Mouse (Mus musculus): Measurements from ENCODE around the gene Sf3a1. TPM values are rescaled to one million over a fixed set of nuclear protein-coding genes. Genes with fewer than 3 reads are reported as not detected.

Gene Sf3a1
- total and polyA plus RNA-seq, 2 experiments from 2014 or later = 30.6 to 45.4 TPM

- no peak for TF ChIP-seq CTCF (IDR thresholded peaks at IDR 0.05; ENCODE audit: low read depth)
- ATAC-seq (no peak), DNase-seq (ENCODE audit: low spot score) (no peak)
- H3K4me3 ChIP-seq (ENCODE audit: low read length) = no peak overlapping the region
- peaks cover 25% of the 10 kb centered on the region for H3K4me1 ChIP-seq (ENCODE audit: insufficient read depth, low read length)
- no peak overlapping the region for H3K4me2 ChIP-seq (ENCODE audit: low read depth, low read length)
- H3K9ac ChIP-seq (replicated peaks; ENCODE audit: low read length) = no peak overlapping the region
- peaks cover 3% of the 10 kb centered on the region; the same call in 1 of the 2 replicates for H3K36me3 ChIP-seq (ENCODE audit: insufficient read depth, low read length)
- H3K27me3 ChIP-seq (ENCODE audit: insufficient read depth, low read length) = no peaks in the 10 kb centered on the region
- WGBS = 89% methylated on average over 4 of the region's 4 CpGs
- H3K27ac ChIP-seq = no peak overlapping the region
- no peaks in the 10 kb centered on the region for H3K9me3 ChIP-seq (ENCODE audit: low read length)
These were observed 44.7 kb upstream of the Sf3a1 start for GRCm38 (mm10) chr11:4115407-4115806.

GRCm38 (mm10) chr11:4116458-4117141 is 43.5 kb upstream of the Sf3a1 start:
- Histone ChIP-seq H3K27ac (no peak overlapping the region), H3K9me3 (ENCODE audit: low read length) (no peaks in the 10 kb centered on the region), H3K4me2 (ENCODE audit: low read depth, low read length) (peak overlapping the region; percentile 79), H3K27me3 (ENCODE audit: insufficient read depth, low read length) (no peaks in the 10 kb centered on the region), H3K9ac (replicated peaks; ENCODE audit: low read length) (no peak overlapping the region), H3K4me3 (ENCODE audit: low read length) (0 out of 2 replicates have a peak overlapping the region, but pooled peaks have one; percentile 63), H3K4me1 (ENCODE audit: insufficient read depth, low read length) (peaks cover 25% of the 10 kb centered on the region), H3K36me3 (ENCODE audit: insufficient read depth, low read length) (no peaks in the 10 kb centered on the region)
- TF ChIP-seq CTCF (IDR thresholded peaks at IDR 0.05; ENCODE audit: low read depth) = 0 out of 2 replicates have a peak, but pooled peaks have one; percentile 1
- 30% methylated on average over 11 of the region's 11 CpGs for WGBS
- DNase-seq (ENCODE audit: low spot score) (peak; percentile 55), ATAC-seq (0 out of 2 replicates have a peak, but pooled peaks have one; percentile 16)

GRCm38 (mm10) chr11:4117372-4118071 is 42.6 kb upstream of the Sf3a1 start:
- ATAC-seq (peak; percentile 43), DNase-seq (ENCODE audit: low spot score) (peak; percentile 50)
- TF ChIP-seq CTCF (IDR thresholded peaks at IDR 0.05; ENCODE audit: low read depth) = peak; percentile 49
- H3K36me3 ChIP-seq (ENCODE audit: insufficient read depth, low read length) = no peaks in the 10 kb centered on the region
- H3K27me3 ChIP-seq (ENCODE audit: insufficient read depth, low read length) = no peaks in the 10 kb centered on the region
- H3K4me3 ChIP-seq (ENCODE audit: low read length) = peak overlapping the region; percentile 63
- peak overlapping the region; percentile 89; the same call in 1 of the 2 replicates for H3K27ac ChIP-seq
- H3K9ac ChIP-seq (replicated peaks; ENCODE audit: low read length) = peak overlapping the region; percentile 82
- H3K4me2 ChIP-seq (ENCODE audit: low read depth, low read length) = peak overlapping the region; percentile 79
- H3K4me1 ChIP-seq (ENCODE audit: insufficient read depth, low read length) = peaks cover 25% of the 10 kb centered on the region
- no peaks in the 10 kb centered on the region for H3K9me3 ChIP-seq (ENCODE audit: low read length)
- WGBS = 12% methylated on average over 3 of the region's 3 CpGs

GRCm38 (mm10) chr11:4118081-4118921 is 41.8 kb upstream of the Sf3a1 start:
- Histone ChIP-seq H3K4me2 (ENCODE audit: low read depth, low read length) (peak overlapping the region; percentile 79), H3K36me3 (ENCODE audit: insufficient read depth, low read length) (no peaks in the 10 kb centered on the region), H3K27me3 (ENCODE audit: insufficient read depth, low read length) (no peaks in the 10 kb centered on the region), H3K27ac (peak overlapping the region; percentile 89), H3K4me3 (ENCODE audit: low read length) (peak overlapping the region; percentile 63), H3K9ac (replicated peaks; ENCODE audit: low read length) (peak overlapping the region; percentile 82), H3K4me1 (ENCODE audit: insufficient read depth, low read length) (peaks cover 25% of the 10 kb centered on the region), H3K9me3 (ENCODE audit: low read length) (no peaks in the 10 kb centered on the region)
- 2% methylated on average over 41 of the region's 41 CpGs for WGBS
- peak; percentile 89 for DNase-seq (ENCODE audit: low spot score)
- no peak for TF ChIP-seq CTCF (IDR thresholded peaks at IDR 0.05; ENCODE audit: low read depth)
- ATAC-seq = peak; percentile 78

GRCm38 (mm10) chr11:4119635-4120034 is 40.5 kb upstream of the Sf3a1 start:
- no peak overlapping the region for H3K4me2 ChIP-seq (ENCODE audit: low read depth, low read length)
- no peak overlapping the region for H3K4me3 ChIP-seq (ENCODE audit: low read length)
- TF ChIP-seq CTCF (IDR thresholded peaks at IDR 0.05; ENCODE audit: low read depth) = no peak
- H3K36me3 ChIP-seq (ENCODE audit: insufficient read depth, low read length) = no peaks in the 10 kb centered on the region
- no peak for ATAC-seq
- 0 out of 2 replicates have a peak, but pooled peaks cover 2% of the 10 kb centered on the region for H3K9me3 ChIP-seq (ENCODE audit: low read length)
- 55% methylated on average over 5 of the region's 5 CpGs for WGBS
- H3K9ac ChIP-seq (replicated peaks; ENCODE audit: low read length) = no peak overlapping the region
- DNase-seq (ENCODE audit: low spot score) = no peak
- H3K4me1 ChIP-seq (ENCODE audit: insufficient read depth, low read length) = peaks cover 25% of the 10 kb centered on the region
- H3K27me3 ChIP-seq (ENCODE audit: insufficient read depth, low read length) = no peaks in the 10 kb centered on the region
- H3K27ac ChIP-seq = no peak overlapping the region

- H3K9ac ChIP-seq (replicated peaks; ENCODE audit: low read length) = no peak overlapping the region
- H3K27ac ChIP-seq = no peak overlapping the region
- peaks cover 25% of the 10 kb centered on the region for H3K4me1 ChIP-seq (ENCODE audit: insufficient read depth, low read length)
- WGBS = 86% methylated on average over 3 of the region's 3 CpGs
- H3K36me3 ChIP-seq (ENCODE audit: insufficient read depth, low read length) = no peaks in the 10 kb centered on the region
- H3K27me3 ChIP-seq (ENCODE audit: insufficient read depth, low read length) = no peaks in the 10 kb centered on the region
- peaks cover 3% of the 10 kb centered on the region; the same call in 1 of the 2 replicates for H3K9me3 ChIP-seq (ENCODE audit: low read length)
- no peak for DNase-seq (ENCODE audit: low spot score)
- ATAC-seq = no peak
- no peak overlapping the region for H3K4me2 ChIP-seq (ENCODE audit: low read depth, low read length)
- no peak overlapping the region for H3K4me3 ChIP-seq (ENCODE audit: low read length)
- TF ChIP-seq CTCF (IDR thresholded peaks at IDR 0.05; ENCODE audit: low read depth) = no peak
These were observed 38.5 kb upstream of the Sf3a1 start for GRCm38 (mm10) chr11:4121691-4122090.

Measured in hindbrain, postnatal 0 days (tissue).